Mouse (Mus musculus): ENCODE data around the gene Tcf7l2.

- no peak for TF ChIP-seq POLR2A (IDR thresholded peaks at IDR 0.05; ENCODE audit: insufficient read length, low read depth)
- TF ChIP-seq E2F4 (IDR thresholded peaks at IDR 0.05; ENCODE audit: insufficient read depth), result no peak
- TF ChIP-seq CEBPB (IDR thresholded peaks at IDR 0.05; ENCODE audit: insufficient read depth, poor library complexity, severe bottlenecking), result no peak
These were observed 45.8 kb downstream of the Tcf7l2 start for GRCm38 (mm10) chr19:55787420-55787819.
